Mouse (Mus musculus) lung, adult 2 months (tissue): ENCODE results near the gene Cntnap5a. TPM values are rescaled to one million over a fixed set of nuclear protein-coding genes. Genes with fewer than 3 reads are reported as not detected.
"Not testable (repeated sequence)": the region's sequence is repeated elsewhere in the genome, so short reads cannot be mapped to it uniquely, and the experiment has no call there.

ENCODE experiments used
- DNase-seq: peaks from one replicate; pipeline ENCODE4 v3.0.0; 2022
- H3K4me1 ChIP-seq: fragments of 200-500 bp; 2 replicates; pipeline ENCODE4 v1.6.1; 2011; ENCODE audit warnings: low read length; ENCODE audit not compliant: control insufficient read depth, insufficient read depth
- H3K4me3 ChIP-seq: fragments of 200-500 bp; replicated peaks from 2 replicates; pipeline ENCODE3; 2011; ENCODE audit warnings: low read depth, mild to moderate bottlenecking, control low read depth, low read length; ENCODE audit errors: extremely low read depth
- CTCF ChIP-seq: fragments of 200-500 bp; IDR thresholded peaks from 2 replicates; pipeline ENCODE4 v1.5.1; 2011; ENCODE audit warnings: mild to moderate bottlenecking, low read length, control low read depth; ENCODE audit not compliant: insufficient read depth
- POLR2A ChIP-seq: fragments of 200-500 bp; IDR thresholded peaks from 2 replicates; pipeline ENCODE4 v1.6.1; 2011; ENCODE audit warnings: low read depth, mild to moderate bottlenecking, control low read depth, low read length, borderline replicate concordance; ENCODE audit errors: extremely low read depth
- WGBS: fragments of 180-500 bp; shearing (Covaris S2); methylation state at CpG from one replicate; pipeline ENCODE4 v1.1.7; 2018; 5-methylcytosine and 5-hydroxymethylcytosine counted together
- polyA plus RNA-seq: library from polyadenylated mRNA; depleted of rRNA; stranded (reverse); fragments of >200 nt; gene quantifications from 2 replicates; pipeline ENCODE4 v1.2.3, GENCODE M21; 2012

Gene Cntnap5a
- polyA plus RNA-seq, 1 experiment = not detected

- no peak for DNase-seq
Measured at GRCm38 (mm10) chr1:116149764-116150369, 465.3 kb downstream of the Cntnap5a start.

GRCm38 (mm10) chr1:116184471-116184870 is 499.9 kb downstream of the Cntnap5a start:
- Histone ChIP-seq H3K4me3 (no peak overlapping the region), H3K4me1 (no peaks in the 10 kb centered on the region)
- no peak for TF ChIP-seq POLR2A
- no peak for TF ChIP-seq CTCF
- WGBS = 77% methylated on average over 2 of the region's 2 CpGs
- DNase-seq = no peak

More at GRCm38 (mm10) chr1:116149764-116150369, 465.3 kb downstream of the Cntnap5a start:
- Histone ChIP-seq H3K4me1 (no peaks in the 10 kb centered on the region), H3K4me3 (no peak overlapping the region)
- TF ChIP-seq CTCF (no peak), POLR2A (no peak)

- DNase-seq, H3K4me1 ChIP-seq, H3K4me3 ChIP-seq: not testable (repeated sequence)
- WGBS = 95% methylated on average over 1 of the region's 1 CpGs
Measured at GRCm38 (mm10) chr1:116188142-116188541, 503.6 kb downstream of the Cntnap5a start.

DNA sequence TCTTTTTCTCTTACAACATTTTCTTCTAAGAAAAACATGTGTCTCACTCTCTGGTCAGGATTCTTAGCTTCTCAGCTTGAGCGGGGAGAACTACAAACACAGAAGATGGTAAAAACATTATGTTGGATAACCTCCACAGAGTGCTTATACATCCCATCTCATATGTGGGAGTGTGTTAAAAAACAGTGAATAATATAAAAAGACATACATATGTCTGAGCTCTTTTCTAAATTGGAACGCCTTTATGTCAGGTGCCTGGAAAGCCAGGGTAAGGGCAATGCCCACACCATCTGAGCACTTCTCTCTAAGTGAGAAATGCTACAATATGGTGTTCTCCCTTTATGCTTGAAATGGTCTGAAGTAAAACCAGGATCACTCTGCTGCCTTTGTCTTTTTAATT is 507.7 kb downstream of the Cntnap5a start:
- 86% methylated on average over 2 of the region's 2 CpGs for WGBS
- H3K4me3 ChIP-seq = no peak overlapping the region
- no peaks in the 10 kb centered on the region for H3K4me1 ChIP-seq
- no peak for TF ChIP-seq POLR2A
- no peak for TF ChIP-seq CTCF
- no peak for DNase-seq

DNA sequence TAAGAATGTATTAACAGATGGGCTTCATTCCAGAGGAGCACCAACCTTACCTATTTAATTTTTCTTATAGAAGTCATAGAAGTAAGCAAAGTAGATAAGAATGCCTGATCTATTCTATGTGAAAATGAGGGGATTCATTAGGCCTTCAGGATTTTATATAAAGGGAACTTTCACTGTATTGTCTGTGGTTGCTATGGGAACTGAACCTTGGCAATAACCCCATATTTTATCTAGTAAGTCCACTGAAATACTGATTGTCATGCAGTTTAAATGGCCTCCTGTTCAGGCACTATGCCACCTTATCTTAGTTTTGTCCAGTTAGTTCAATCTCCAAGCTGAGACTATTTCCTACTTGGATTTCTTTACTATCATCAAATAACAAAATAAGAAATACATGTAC is 532.3 kb downstream of the Cntnap5a start:
- no peak for TF ChIP-seq CTCF
- TF ChIP-seq POLR2A = no peak
- H3K4me3 ChIP-seq = no peak overlapping the region
- no peak for DNase-seq
- no peaks in the 10 kb centered on the region for H3K4me1 ChIP-seq

DNA sequence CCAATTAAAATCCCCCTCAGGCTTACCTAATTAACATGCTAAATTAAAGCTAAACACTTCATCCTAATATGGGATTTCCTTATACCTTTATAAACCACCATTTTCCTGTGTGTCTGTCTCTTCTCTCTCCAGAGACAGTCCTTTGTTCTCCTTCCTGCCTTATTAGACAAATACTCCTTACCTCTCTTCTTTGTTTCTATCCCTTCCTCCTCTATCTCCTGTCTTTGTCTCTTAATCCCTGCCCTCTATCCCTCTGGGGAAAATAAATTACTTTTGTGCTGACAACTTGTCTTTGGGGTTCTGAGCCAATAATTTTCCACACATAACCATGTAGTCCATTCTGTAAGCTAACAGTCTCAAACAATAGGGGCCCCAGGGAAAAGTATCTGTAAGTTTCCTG is 556.0 kb downstream of the Cntnap5a start:
- H3K4me3 ChIP-seq = no peak overlapping the region
- no peak for DNase-seq
- no peak for TF ChIP-seq POLR2A
- no peak for TF ChIP-seq CTCF
- H3K4me1 ChIP-seq = no peaks in the 10 kb centered on the region

- no peak overlapping the region for H3K4me3 ChIP-seq
- DNase-seq = no peak
- 69% methylated on average over 2 of the region's 2 CpGs for WGBS
- no peak for TF ChIP-seq POLR2A
- TF ChIP-seq CTCF = no peak
- no peaks in the 10 kb centered on the region for H3K4me1 ChIP-seq
Measured at GRCm38 (mm10) chr1:116243856-116244255, 559.3 kb downstream of the Cntnap5a start.

- Histone ChIP-seq H3K4me1 (no peaks in the 10 kb centered on the region), H3K4me3 (no peak overlapping the region)
- DNase-seq = no peak
- TF ChIP-seq CTCF = no peak
- no peak for TF ChIP-seq POLR2A
Measured at GRCm38 (mm10) chr1:116281144-116281543, 596.6 kb downstream of the Cntnap5a start.

DNA sequence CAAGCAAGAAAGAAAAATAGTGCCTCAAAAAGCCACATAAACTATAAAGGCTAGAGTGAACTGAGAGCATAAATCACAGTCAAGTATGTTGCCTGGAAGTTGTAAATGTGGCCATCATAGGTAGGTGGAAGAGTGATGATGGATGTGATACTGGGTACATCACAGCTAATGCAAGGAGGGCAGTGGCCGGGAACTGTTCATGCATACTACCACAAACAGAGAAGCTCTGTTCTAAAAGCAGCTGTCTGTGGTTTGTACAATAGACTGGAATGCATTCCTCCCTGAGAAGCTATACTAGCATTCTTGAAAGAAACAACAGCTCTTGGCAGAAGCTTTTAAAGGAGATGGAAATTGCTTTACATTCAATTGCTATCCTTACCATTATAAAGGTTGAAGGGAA is 599.4 kb downstream of the Cntnap5a start:
- WGBS = 74% methylated on average over 1 of the region's 1 CpGs
- Histone ChIP-seq H3K4me3 (no peak overlapping the region), H3K4me1 (no peaks in the 10 kb centered on the region)
- no peak for TF ChIP-seq CTCF
- no peak for TF ChIP-seq POLR2A
- no peak for DNase-seq

DNA sequence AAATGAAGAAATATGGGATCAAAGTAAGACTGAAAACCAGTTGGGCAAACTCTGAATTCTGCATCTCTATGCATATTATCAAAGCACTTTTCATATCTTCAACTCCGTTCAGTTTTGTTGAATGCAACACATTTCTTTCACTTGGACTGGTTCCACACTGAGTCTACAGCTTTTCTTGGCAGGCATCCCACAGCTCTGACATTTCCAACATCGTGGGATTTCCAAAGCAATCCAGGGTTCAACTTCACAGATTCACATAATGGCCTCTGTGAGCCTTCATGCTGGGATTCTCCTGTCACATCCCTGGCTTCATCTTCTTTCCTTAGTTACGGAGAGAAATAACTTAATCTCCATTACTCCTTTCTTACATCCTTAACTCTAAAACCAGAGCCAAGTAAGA is 622.0 kb downstream of the Cntnap5a start:
- Histone ChIP-seq H3K4me1 (no peaks in the 10 kb centered on the region), H3K4me3 (no peak overlapping the region)
- WGBS = 59% methylated on average over 3 of the region's 3 CpGs
- DNase-seq = no peak
- no peak for TF ChIP-seq CTCF
- no peak for TF ChIP-seq POLR2A
